Mouse (Mus musculus): Measurements from ENCODE around the gene Rngtt. TPM values are rescaled to one million over a fixed set of nuclear protein-coding genes. Genes with fewer than 3 reads are reported as not detected.

Gene Rngtt
- polyA plus RNA-seq, 1 experiment from 2014 or later: 36.6 TPM

- Histone ChIP-seq H3K4me1 (peaks cover 33% of the 10 kb centered on the region), H3K4me2 (peak overlapping the region; percentile 27; the same call in 1 of the 2 replicates), H3K9me3 (replicated peaks) (no peaks in the 10 kb centered on the region), H3K36me3 (ENCODE audit: poor library complexity, severe bottlenecking) (no peaks in the 10 kb centered on the region), H3K27ac (peak overlapping the region; percentile 22), H3K4me3 (no peak overlapping the region), H3K27me3 (no peaks in the 10 kb centered on the region), H3K9ac (0 out of 2 replicates have a peak overlapping the region, but pooled peaks have one; percentile 26)
- peak; percentile 46; the same call in 1 of the 2 replicates for ATAC-seq
- WGBS: 54% methylated on average over 13 of the region's 13 CpGs
Observed at GRCm38 (mm10) chr4:33544755-33545576, 234.9 kb downstream of the Rngtt start.

GRCm38 (mm10) chr4:33545577-33545879 lies 235.4 kb downstream of the Rngtt start:
- Histone ChIP-seq H3K36me3 (ENCODE audit: poor library complexity, severe bottlenecking) (no peaks in the 10 kb centered on the region), H3K4me2 (peak overlapping the region; percentile 27; the same call in 1 of the 2 replicates), H3K4me3 (no peak overlapping the region), H3K27me3 (no peaks in the 10 kb centered on the region), H3K27ac (peak overlapping the region; percentile 22; the same call in 1 of the 2 replicates), H3K9ac (0 out of 2 replicates have a peak overlapping the region, but pooled peaks have one; percentile 26), H3K9me3 (replicated peaks) (no peaks in the 10 kb centered on the region), H3K4me1 (peaks cover 37% of the 10 kb centered on the region)
- WGBS: 8% methylated on average over 6 of the region's 6 CpGs
- ATAC-seq: peak; percentile 68; the same call in 1 of the 2 replicates

GRCm38 (mm10) chr4:33546278-33546677 lies 236.2 kb downstream of the Rngtt start:
- WGBS: 90% methylated on average over 11 of the region's 11 CpGs
- ATAC-seq: no peak

GRCm38 (mm10) chr4:33547315-33547929 lies 237.3 kb downstream of the Rngtt start:
- 89% methylated on average over 8 of the region's 8 CpGs for WGBS
- Histone ChIP-seq H3K36me3 (ENCODE audit: poor library complexity, severe bottlenecking) (no peaks in the 10 kb centered on the region), H3K4me2 (no peak overlapping the region), H3K4me1 (peaks cover 37% of the 10 kb centered on the region), H3K9ac (no peak overlapping the region), H3K9me3 (replicated peaks) (no peaks in the 10 kb centered on the region), H3K4me3 (no peak overlapping the region), H3K27me3 (no peaks in the 10 kb centered on the region), H3K27ac (no peak overlapping the region)
- no peak for ATAC-seq

More at GRCm38 (mm10) chr4:33546278-33546677, 236.2 kb downstream of the Rngtt start:
- Histone ChIP-seq H3K9ac (no peak overlapping the region), H3K4me1 (peaks cover 37% of the 10 kb centered on the region), H3K27ac (no peak overlapping the region), H3K9me3 (replicated peaks) (no peaks in the 10 kb centered on the region), H3K4me2 (no peak overlapping the region), H3K36me3 (ENCODE audit: poor library complexity, severe bottlenecking) (no peaks in the 10 kb centered on the region), H3K4me3 (no peak overlapping the region), H3K27me3 (no peaks in the 10 kb centered on the region)

- H3K27ac ChIP-seq: no peak overlapping the region
- no peaks in the 10 kb centered on the region for H3K36me3 ChIP-seq (ENCODE audit: poor library complexity, severe bottlenecking)
- H3K9me3 ChIP-seq (replicated peaks): no peaks in the 10 kb centered on the region
- H3K4me2 ChIP-seq: no peak overlapping the region
- WGBS: 26% methylated on average over 5 of the region's 5 CpGs
- no peak overlapping the region for H3K9ac ChIP-seq
- ATAC-seq: peak; percentile 31
- no peaks in the 10 kb centered on the region; the same call in 1 of the 2 replicates for H3K27me3 ChIP-seq
- no peak overlapping the region for H3K4me3 ChIP-seq
- H3K4me1 ChIP-seq: peaks cover 55% of the 10 kb centered on the region
Observed at GRCm38 (mm10) chr4:33549606-33550005, 239.5 kb downstream of the Rngtt start.

Small RNA genes within 50 kb of the gene (microRNA-seq; reads per million reads assigned to microRNA genes)
- not detected for gene Mir8118

Other genes with a start within 250 kb of the Rngtt start
- 0.48 and 0.69 TPM in 2 replicates for gene Gabrr2, start 247.3 kb upstream of the Rngtt start, polyA plus RNA-seq (2015; fragmentation: Nextera tagmentation; extraction: Ambion mirVana)
- not detected in 2 replicates for gene Gabrr1, start 177.8 kb upstream of the Rngtt start, polyA plus RNA-seq (2015; fragmentation: Nextera tagmentation; extraction: Ambion mirVana)
- gene Pm20d2, start 120.6 kb upstream of the Rngtt start, polyA plus RNA-seq (2015; fragmentation: Nextera tagmentation; extraction: Ambion mirVana): 2.1 TPM in 2 replicates
- 13.2 and 18.8 TPM in 2 replicates for gene Srsf12, start 101.3 kb upstream of the Rngtt start, polyA plus RNA-seq (2015; fragmentation: Nextera tagmentation; extraction: Ambion mirVana)
- 76.4 and 85.7 TPM in 2 replicates for gene Pnrc1, start 20.1 kb upstream of the Rngtt start, polyA plus RNA-seq (2015; fragmentation: Nextera tagmentation; extraction: Ambion mirVana)

All from forebrain, embryonic 13.5 days (tissue).